Mouse (Mus musculus): ENCODE data around the gene Tmem230. TPM values are rescaled to one million over a fixed set of nuclear protein-coding genes. Genes with fewer than 3 reads are reported as not detected.

The Tmem230 gene
- polyA plus RNA-seq, 1 experiment from 2014 or later = 50.4 TPM

- Histone ChIP-seq H3K4me2 (no peak overlapping the region), H3K27ac (no peak overlapping the region), H3K9ac (no peak overlapping the region), H3K4me3 (no peak overlapping the region), H3K4me1 (replicated peaks) (no peaks in the 10 kb centered on the region), H3K9me3 (no peaks in the 10 kb centered on the region), H3K36me3 (no peaks in the 10 kb centered on the region), H3K27me3 (no peaks in the 10 kb centered on the region)
- no peak for ATAC-seq (ENCODE audit: low FRiP score)
- 87% methylated on average over 16 of the region's 16 CpGs for WGBS
Observed at GRCm38 (mm10) chr2:132206316-132206881, 41.2 kb downstream of the Tmem230 start.

- Histone ChIP-seq H3K27ac (no peak overlapping the region), H3K4me2 (no peak overlapping the region), H3K9ac (no peak overlapping the region), H3K36me3 (no peaks in the 10 kb centered on the region), H3K27me3 (no peaks in the 10 kb centered on the region), H3K4me1 (replicated peaks) (no peaks in the 10 kb centered on the region), H3K4me3 (no peak overlapping the region), H3K9me3 (no peaks in the 10 kb centered on the region)
- WGBS = 81% methylated on average over 4 of the region's 4 CpGs
- ATAC-seq (ENCODE audit: low FRiP score) = no peak
Observed at GRCm38 (mm10) chr2:132205549-132205948, 42.1 kb downstream of the Tmem230 start.

GRCm38 (mm10) chr2:132203773-132204172 is 43.8 kb downstream of the Tmem230 start:
- WGBS = 92% methylated on average over 3 of the region's 3 CpGs
- H3K27me3 ChIP-seq = no peaks in the 10 kb centered on the region
- no peak overlapping the region for H3K27ac ChIP-seq
- no peaks in the 10 kb centered on the region for H3K9me3 ChIP-seq
- no peak overlapping the region for H3K9ac ChIP-seq
- no peaks in the 10 kb centered on the region for H3K36me3 ChIP-seq
- H3K4me2 ChIP-seq = no peak overlapping the region
- H3K4me3 ChIP-seq = no peak overlapping the region
- no peaks in the 10 kb centered on the region for H3K4me1 ChIP-seq (replicated peaks)
- no peak for ATAC-seq (ENCODE audit: low FRiP score)

- Histone ChIP-seq H3K9ac (no peak overlapping the region), H3K27ac (no peak overlapping the region), H3K4me3 (no peak overlapping the region), H3K4me2 (no peak overlapping the region), H3K36me3 (no peaks in the 10 kb centered on the region), H3K9me3 (no peaks in the 10 kb centered on the region), H3K27me3 (no peaks in the 10 kb centered on the region), H3K4me1 (replicated peaks) (0 out of 2 replicates have a peak, but pooled peaks cover 3% of the 10 kb centered on the region)
- ATAC-seq (ENCODE audit: low FRiP score) = no peak
- 81% methylated on average over 3 of the region's 3 CpGs for WGBS
Observed at GRCm38 (mm10) chr2:132203186-132203585, 44.4 kb downstream of the Tmem230 start.

GRCm38 (mm10) chr2:132198017-132198933 is 49.3 kb downstream of the Tmem230 start:
- Histone ChIP-seq H3K27ac (no peak overlapping the region), H3K9me3 (no peaks in the 10 kb centered on the region), H3K27me3 (no peaks in the 10 kb centered on the region), H3K36me3 (no peaks in the 10 kb centered on the region), H3K4me2 (no peak overlapping the region), H3K4me1 (replicated peaks) (0 out of 2 replicates have a peak, but pooled peaks cover 4% of the 10 kb centered on the region), H3K9ac (no peak overlapping the region), H3K4me3 (no peak overlapping the region)
- 78% methylated on average over 9 of the region's 9 CpGs for WGBS
- ATAC-seq (ENCODE audit: low FRiP score) = no peak

GRCm38 (mm10) chr2:132195602-132196001 is 52.0 kb downstream of the Tmem230 start:
- no peak overlapping the region for H3K9ac ChIP-seq
- H3K4me1 ChIP-seq (replicated peaks) = 0 out of 2 replicates have a peak, but pooled peaks cover 4% of the 10 kb centered on the region
- H3K4me3 ChIP-seq = no peak overlapping the region
- 83% methylated on average over 2 of the region's 2 CpGs for WGBS
- H3K4me2 ChIP-seq = no peak overlapping the region
- no peaks in the 10 kb centered on the region for H3K27me3 ChIP-seq
- no peaks in the 10 kb centered on the region for H3K36me3 ChIP-seq
- no peak for ATAC-seq (ENCODE audit: low FRiP score)
- no peaks in the 10 kb centered on the region for H3K9me3 ChIP-seq
- H3K27ac ChIP-seq = no peak overlapping the region

GRCm38 (mm10) chr2:132190602-132191161 is 56.9 kb downstream of the Tmem230 start:
- H3K27ac ChIP-seq = no peak overlapping the region
- no peaks in the 10 kb centered on the region for H3K9me3 ChIP-seq
- no peaks in the 10 kb centered on the region for H3K36me3 ChIP-seq
- H3K27me3 ChIP-seq = no peaks in the 10 kb centered on the region
- no peak overlapping the region for H3K4me2 ChIP-seq
- H3K9ac ChIP-seq = no peak overlapping the region
- no peaks in the 10 kb centered on the region for H3K4me1 ChIP-seq (replicated peaks)
- no peak overlapping the region for H3K4me3 ChIP-seq
- ATAC-seq (ENCODE audit: low FRiP score) = no peak
- WGBS = 79% methylated on average over 3 of the region's 3 CpGs

Other genes starting within 250 kb of the Tmem230 start
- gene Rassf2, start 217.5 kb downstream of the Tmem230 start, polyA plus RNA-seq (2015; fragmentation: Nextera tagmentation; extraction: Ambion mirVana) = 29.6 and 30.6 TPM in 2 replicates
- 25.5 and 25.9 TPM in 2 replicates for gene Slc23a2, start 102.7 kb downstream of the Tmem230 start, polyA plus RNA-seq (2015; fragmentation: Nextera tagmentation; extraction: Ambion mirVana)
- 115 and 119 TPM in 2 replicates for gene Pcna, start 5.5 kb upstream of the Tmem230 start, polyA plus RNA-seq (2015; fragmentation: Nextera tagmentation; extraction: Ambion mirVana)
- 34.6 and 39.3 TPM in 2 replicates for gene Cds2, start 15.3 kb upstream of the Tmem230 start, polyA plus RNA-seq (2015; fragmentation: Nextera tagmentation; extraction: Ambion mirVana)
- 1.6 and 2.4 TPM in 2 replicates for gene Prokr2, start 137.6 kb upstream of the Tmem230 start, polyA plus RNA-seq (2015; fragmentation: Nextera tagmentation; extraction: Ambion mirVana)